Mouse (Mus musculus) ZHBTc4 (cell line): ENCODE results near the gene Eps8.

Experiments used
- DNase-seq: peaks from one replicate; pipeline ENCODE4 v3.0.0-alpha.2; 2011; ENCODE audit warnings: low read depth, low spot score

Gene Eps8

DNA sequence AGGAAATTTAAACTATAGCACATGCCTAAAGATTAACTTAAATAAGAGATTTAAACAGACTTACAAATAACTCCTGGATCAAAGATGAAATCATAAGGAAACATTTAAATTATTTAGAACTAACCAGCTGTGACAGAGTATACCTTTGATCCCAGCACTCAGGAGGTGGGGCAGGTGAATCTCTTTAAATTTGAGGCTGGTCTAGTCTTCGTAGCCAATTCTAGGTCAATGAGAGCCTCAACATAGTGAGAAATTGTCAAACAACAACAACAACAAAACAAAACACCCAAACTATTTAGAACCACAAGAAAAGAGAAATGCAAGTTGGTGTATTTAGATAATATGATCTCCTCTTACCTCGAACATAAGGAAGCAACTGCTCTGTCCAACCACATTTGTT, at the start of gene Eps8:
Eps8 (minus strand) TSS at position 101 of the 400 bp plus-strand sequence.
- no peak for DNase-seq

DNA sequence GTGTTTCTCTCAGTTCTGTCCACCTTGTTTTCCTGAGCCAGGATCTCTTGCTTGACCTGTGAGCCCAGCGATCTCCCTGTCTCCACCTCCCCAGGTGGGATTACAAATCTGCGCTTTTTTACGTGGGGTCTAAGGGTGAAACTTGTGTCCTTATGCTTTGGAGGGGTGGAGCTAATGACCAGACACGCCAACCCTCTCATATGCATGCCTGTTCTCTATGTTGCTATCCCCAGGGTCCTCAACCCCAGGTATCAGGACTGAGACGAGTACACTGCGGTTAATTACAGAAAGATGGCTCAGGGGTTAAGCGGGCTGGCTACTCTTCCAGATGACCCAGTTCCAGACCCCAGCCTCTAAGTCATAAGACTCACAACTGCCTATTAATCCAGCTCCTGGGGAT, 48.8 kb upstream of the Eps8 start:
- no peak for DNase-seq

DNA sequence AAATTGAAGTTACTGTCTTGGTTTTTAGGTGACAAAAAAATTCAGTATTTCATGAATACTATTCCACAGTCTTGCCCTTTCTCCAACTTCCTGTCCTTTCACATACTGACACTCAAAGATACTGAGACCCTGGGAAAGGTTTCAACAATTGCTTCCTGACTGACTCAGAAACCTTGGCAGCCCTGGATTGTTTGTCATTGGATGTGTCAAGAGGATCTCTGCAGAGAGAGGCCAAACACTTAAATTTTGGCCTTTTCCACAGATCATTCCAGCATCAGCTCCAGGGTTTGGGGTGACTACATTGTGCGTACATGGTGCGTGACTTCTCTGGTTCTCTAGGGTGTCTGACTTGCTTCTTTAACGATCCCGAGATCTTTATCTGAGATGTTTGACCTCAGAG, 48.2 kb upstream of the Eps8 start:
- DNase-seq: no peak

- no peak for DNase-seq
Observed at GRCm38 (mm10) chr6:137702186-137702585, 47.5 kb upstream of the Eps8 start.

- DNase-seq: no peak
Observed at GRCm38 (mm10) chr6:137699434-137699833, 44.8 kb upstream of the Eps8 start.

- DNase-seq: no peak
Observed at GRCm38 (mm10) chr6:137696445-137697204, 41.9 kb upstream of the Eps8 start.

DNA sequence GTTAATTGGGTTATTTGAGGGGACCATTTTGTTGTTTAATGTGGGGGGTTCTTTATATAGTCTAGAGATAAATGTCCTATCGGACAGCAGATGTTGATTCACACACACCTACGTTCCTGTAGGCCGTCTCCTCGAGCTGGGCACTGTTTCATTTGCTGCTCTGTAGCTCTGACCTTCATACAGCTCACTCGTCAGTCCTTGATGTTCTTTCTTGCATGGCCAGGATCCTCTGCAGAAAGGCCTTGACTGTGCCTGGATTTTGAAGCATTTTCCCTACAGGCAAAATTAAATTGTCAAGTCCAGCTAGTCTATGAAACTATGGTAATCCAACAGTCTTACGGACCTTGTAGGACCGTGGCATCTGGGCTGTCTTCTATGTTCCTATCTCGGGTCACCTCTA, 40.4 kb upstream of the Eps8 start:
- no peak for DNase-seq

GRCm38 (mm10) chr6:137694310-137694709, 39.6 kb upstream of the Eps8 start:
- DNase-seq: no peak

DNA sequence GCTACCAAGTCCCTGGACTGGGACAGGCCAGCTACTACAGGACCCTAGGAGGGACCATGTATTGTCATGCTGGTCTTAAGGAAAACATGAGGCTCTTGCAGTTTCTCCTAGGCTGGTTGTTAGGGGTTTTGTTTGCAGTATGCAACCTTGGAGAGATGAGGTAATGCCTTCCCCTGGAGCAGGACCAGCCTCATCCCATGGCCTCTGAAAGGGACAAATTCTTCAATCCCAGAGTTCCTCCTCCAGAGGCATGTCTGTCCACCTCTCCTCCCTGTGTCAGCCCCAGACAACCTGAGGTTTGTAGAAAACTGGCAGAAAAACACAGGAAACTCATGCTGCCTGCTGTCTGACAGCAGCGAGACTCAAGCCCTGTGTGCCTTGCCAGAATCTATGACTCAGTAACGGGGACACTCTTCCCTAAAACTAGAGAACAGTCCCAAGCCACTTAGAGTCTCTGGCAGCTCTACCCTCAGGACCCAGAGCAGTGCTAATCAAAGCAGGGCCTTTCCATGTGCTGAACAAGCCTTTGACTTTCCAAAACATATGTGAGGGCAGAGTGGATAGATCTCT, 36.0 kb upstream of the Eps8 start:
- DNase-seq: no peak

GRCm38 (mm10) chr6:137688506-137689105, 33.9 kb upstream of the Eps8 start:
- no peak for DNase-seq

GRCm38 (mm10) chr6:137688079-137688478, 33.4 kb upstream of the Eps8 start:
- DNase-seq: no peak

GRCm38 (mm10) chr6:137687667-137688066, 33.0 kb upstream of the Eps8 start:
- no peak for DNase-seq

GRCm38 (mm10) chr6:137682629-137683028, 28.0 kb upstream of the Eps8 start:
- DNase-seq: no peak

DNA sequence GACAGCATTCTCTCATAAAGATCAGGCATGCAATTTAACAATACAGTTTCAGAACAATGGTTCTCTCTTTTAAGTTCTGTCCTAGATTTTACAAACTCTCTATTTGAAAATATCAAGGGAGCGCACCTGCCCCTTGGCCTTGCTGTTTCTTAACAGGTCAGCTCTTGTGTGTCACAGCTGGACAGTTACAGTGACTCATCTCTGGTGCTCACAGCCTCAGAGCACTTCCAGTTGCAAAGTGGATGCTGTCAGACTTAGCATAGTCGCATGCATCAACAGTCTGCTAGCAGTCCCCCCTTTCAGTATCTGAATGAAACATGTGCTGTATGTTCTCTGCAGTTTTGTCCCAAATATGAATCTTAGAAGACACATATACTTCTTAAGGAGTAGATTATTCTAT, 26.3 kb upstream of the Eps8 start:
- DNase-seq: no peak

DNA sequence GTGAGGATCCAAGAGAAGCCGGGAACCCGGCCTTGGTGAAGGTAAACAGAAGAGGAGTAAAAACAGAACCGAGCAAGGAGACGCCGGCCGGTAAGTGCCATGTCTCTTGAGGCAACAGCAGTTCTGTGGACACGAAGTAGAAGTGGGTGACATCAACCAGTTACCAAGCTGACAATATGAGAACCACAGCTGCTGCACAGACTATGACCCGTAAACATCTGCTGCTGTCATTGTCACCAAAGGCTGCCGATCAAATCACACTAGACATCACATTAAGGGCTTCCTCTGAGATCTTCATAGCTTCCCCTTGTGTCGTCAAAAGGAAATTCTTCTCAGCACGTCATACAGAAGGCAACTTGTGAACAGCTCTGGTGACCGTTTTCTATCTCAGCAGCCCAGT, 21.9 kb upstream of the Eps8 start:
- DNase-seq: no peak

DNA sequence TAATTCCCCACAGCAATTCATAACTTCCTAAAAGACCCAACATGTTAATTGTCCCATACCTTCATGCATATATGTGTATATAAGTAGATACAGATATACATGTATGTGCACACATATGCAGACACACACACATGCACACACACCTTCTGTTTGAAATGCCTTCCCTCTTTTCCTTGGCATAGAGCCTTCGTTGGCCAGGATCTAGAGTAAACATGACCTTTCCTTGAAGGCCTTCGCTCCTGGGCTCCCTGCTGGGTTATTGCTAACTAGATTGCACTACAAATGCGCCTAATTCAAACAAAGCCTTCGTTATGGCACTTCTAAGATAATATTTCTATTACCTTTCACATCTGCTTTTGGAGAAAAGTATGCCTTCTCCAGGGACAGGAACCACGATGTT, 20.9 kb upstream of the Eps8 start:
- DNase-seq: no peak

DNA sequence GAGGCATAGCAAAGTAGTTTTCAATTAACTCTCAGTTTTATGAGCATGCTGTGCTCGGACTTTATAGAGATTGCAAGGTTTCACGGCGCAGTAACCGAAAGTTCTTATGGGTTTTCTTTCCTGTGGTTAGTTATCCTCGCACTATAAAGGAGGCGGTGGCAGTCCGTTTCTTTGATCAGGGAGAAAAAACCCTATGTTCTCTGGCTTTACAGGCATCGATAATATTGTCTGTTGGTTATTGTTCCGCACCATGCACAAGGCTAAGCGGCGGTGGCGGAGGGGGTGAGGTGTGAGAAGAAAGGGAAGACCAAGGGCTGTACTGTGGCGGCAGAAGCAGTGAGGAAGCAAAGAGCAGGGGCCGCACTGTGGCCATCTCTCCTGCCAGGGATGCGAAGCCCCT, 18.6 kb upstream of the Eps8 start:
- DNase-seq: peak; percentile 40

- peak; percentile 38 for DNase-seq
Observed at GRCm38 (mm10) chr6:137671561-137671960, 16.9 kb upstream of the Eps8 start.

- peak; percentile 57 for DNase-seq
Observed at GRCm38 (mm10) chr6:137670820-137671219, 16.1 kb upstream of the Eps8 start.

GRCm38 (mm10) chr6:137669876-137670275, 15.2 kb upstream of the Eps8 start:
- DNase-seq: no peak

DNA sequence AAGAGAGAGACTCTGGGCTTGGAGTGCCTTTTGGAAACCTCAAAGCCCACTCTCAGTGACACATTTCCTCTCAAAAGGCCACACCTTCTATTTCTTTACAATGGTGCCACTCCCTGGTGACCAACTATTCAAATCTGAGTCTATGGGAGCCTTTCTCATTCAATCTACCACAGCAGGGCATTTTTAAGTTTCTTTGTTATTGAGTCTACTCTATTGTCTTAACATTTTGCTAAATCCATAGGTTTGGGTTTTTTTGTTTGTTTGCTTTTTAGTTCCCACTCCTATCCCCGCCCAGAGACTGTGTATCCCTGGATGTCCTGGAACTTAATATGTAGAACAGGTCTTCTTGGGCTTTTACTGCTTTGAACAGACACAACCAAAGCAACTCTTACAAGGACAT, 14.8 kb upstream of the Eps8 start:
- peak; percentile 95 for DNase-seq

DNA sequence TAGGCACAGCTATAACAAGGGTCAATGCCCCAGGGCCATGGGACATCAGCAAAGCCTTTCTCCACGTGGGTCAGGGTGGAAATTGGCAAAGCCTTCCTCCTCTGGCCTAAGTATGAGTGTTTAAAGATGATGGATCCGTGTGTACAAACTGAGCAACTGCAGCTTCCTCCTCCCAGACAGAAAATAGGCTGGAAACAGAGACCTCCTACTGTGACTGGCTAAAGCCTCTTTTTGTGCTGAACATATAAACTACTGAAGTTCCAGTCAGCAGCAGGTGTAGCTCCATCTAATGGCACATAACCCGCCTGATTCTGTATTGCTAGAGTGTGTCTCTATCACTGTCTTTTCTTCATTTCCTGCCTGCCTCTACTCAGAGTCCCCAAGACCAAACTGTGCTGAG, 13.7 kb upstream of the Eps8 start:
- DNase-seq: peak; percentile 56

DNA sequence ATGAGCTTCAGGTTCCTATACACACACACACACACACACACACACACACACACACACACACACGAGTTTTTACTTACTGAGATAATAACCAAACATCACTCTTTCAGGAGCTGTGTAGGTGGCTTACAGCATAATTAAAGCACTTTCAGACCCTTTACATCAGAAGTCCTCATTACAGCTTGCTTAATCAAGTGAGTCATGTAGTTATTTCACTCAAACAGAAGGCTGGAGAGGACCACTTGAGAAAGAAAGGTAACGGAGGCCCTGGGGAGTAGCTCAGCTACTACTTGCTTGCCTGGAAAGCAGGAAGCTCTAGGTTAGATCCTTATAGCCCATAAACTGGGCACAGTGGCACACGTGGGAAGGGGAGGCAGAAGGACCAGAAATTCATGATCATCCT, 13.0 kb upstream of the Eps8 start:
- no peak for DNase-seq
